Mouse (Mus musculus): ENCODE measurements at regions not wholly inside any gene's neighbourhood (a gene's known extent, or its start where the extent isn't known, plus 50 kb on each side); places are given as distances from the start of the nearest gene placed in this dataset.

DNA sequence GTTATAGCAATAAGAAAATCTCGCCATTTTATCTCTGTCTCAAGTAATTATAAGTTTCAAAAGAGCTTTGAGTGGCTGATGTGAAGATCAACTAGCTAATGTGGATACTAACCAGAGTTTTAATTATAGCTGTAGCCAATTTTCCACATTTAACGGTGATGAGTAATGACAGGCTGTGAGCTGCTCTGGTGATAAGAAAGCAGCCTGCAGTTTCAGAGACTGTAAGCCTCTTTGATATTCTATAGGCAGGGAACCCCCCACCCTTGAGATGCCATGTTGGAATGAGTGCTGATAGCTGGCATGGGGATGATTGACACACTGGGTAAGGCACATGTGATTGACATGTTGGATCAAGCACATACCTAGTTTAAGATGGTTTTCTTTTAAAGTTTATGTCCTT is 245.6 kb upstream of the Ubash3b start:
- TF ChIP-seq POLR2A (IDR thresholded peaks at IDR 0.05; ENCODE audit: low read depth, low read length) (no peak), CTCF (IDR thresholded peaks at IDR 0.05; ENCODE audit: borderline replicate concordance, insufficient read depth, low read length) (no peak)
- peaks cover 3% of the 10 kb centered on the region; the same call in 1 of the 2 replicates for H3K4me1 ChIP-seq (ENCODE audit: control insufficient read depth, insufficient read depth, low read length)

DNA sequence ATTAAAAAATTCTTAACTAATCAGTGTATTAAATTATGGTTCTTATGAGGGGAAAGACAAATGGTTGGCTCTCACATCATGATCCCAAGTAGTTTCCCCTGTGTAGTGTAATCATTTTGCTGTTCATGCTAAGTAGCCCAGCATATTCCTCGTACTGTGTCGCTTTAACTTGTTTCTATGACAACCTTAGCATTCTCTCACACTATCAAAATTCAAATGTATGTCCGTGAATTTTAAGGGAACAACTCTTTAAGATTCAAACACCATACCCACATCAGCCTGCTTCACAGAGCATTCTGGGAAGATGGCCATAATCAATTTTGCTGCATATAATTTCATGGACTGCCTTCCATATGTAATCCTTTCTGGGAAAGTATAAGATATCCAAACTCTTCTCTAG is 241.4 kb upstream of the Ubash3b start:
- TF ChIP-seq CTCF (IDR thresholded peaks at IDR 0.05; ENCODE audit: borderline replicate concordance, insufficient read depth, low read length) (no peak), POLR2A (IDR thresholded peaks at IDR 0.05; ENCODE audit: low read depth, low read length) (no peak)
- H3K4me1 ChIP-seq (ENCODE audit: control insufficient read depth, insufficient read depth, low read length): no peaks in the 10 kb centered on the region; the same call in 1 of the 2 replicates
- no peak overlapping the region for H3K27ac ChIP-seq (ENCODE audit: insufficient read depth, low read length)
- H3K4me3 ChIP-seq (ENCODE audit: insufficient read depth, low read length): no peak overlapping the region

More for the DNA sequence above, 245.6 kb upstream of the Ubash3b start:
- Histone ChIP-seq H3K27ac (ENCODE audit: insufficient read depth, low read length) (no peak overlapping the region), H3K4me3 (ENCODE audit: insufficient read depth, low read length) (no peak overlapping the region)

DNA sequence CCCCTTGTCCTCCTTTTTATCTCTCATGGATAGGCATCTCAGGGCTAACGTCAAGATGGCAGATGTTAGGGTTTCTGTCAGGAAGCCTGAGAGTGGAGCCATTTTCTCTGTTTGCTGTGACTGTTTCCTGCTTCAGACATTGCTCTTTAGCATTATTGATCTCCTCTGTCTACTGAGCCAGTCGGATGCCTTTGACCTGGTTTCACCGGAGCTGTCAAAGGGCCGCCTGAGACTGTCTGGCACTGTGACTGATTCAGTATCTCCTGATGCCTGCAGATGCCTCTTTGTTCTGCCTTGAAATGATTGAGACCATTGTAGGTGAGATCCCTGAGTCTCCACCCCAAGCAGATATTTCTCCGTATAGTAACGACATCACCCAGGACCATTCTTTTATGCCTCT is 239.5 kb upstream of the Ubash3b start:
- no peak for TF ChIP-seq CTCF (IDR thresholded peaks at IDR 0.05; ENCODE audit: borderline replicate concordance, insufficient read depth, low read length)
- TF ChIP-seq POLR2A (IDR thresholded peaks at IDR 0.05; ENCODE audit: low read depth, low read length): no peak
- Histone ChIP-seq H3K27ac (ENCODE audit: insufficient read depth, low read length) (no peak overlapping the region), H3K4me1 (ENCODE audit: control insufficient read depth, insufficient read depth, low read length) (no peaks in the 10 kb centered on the region), H3K4me3 (ENCODE audit: insufficient read depth, low read length) (no peak overlapping the region)

DNA sequence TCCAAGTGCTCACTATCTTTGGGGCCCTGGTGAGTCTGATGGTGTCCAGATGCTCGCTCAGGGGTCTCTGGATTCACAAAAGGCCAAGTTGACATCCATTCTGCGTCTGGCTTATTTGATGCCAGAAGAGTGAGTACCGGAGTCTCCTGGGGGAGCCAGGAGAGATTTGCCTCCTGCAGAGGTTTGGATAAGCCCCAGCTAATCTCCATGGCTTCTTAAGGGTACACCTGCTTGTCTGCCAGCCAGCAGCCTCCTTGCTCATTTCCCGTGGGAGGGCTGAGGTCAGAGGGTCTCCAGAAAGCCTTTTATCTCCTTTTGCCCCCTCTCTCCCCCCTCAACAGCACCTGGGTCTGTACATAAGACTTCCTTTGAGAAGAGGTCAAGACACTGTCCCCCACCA is 234.0 kb upstream of the Ubash3b start:
- H3K27ac ChIP-seq (ENCODE audit: insufficient read depth, low read length): no peak overlapping the region
- no peak overlapping the region for H3K4me3 ChIP-seq (ENCODE audit: insufficient read depth, low read length)
- TF ChIP-seq POLR2A (IDR thresholded peaks at IDR 0.05; ENCODE audit: low read depth, low read length) (no peak), CTCF (IDR thresholded peaks at IDR 0.05; ENCODE audit: borderline replicate concordance, insufficient read depth, low read length) (no peak)
- peaks cover 6% of the 10 kb centered on the region for H3K4me1 ChIP-seq (ENCODE audit: control insufficient read depth, insufficient read depth, low read length)

DNA sequence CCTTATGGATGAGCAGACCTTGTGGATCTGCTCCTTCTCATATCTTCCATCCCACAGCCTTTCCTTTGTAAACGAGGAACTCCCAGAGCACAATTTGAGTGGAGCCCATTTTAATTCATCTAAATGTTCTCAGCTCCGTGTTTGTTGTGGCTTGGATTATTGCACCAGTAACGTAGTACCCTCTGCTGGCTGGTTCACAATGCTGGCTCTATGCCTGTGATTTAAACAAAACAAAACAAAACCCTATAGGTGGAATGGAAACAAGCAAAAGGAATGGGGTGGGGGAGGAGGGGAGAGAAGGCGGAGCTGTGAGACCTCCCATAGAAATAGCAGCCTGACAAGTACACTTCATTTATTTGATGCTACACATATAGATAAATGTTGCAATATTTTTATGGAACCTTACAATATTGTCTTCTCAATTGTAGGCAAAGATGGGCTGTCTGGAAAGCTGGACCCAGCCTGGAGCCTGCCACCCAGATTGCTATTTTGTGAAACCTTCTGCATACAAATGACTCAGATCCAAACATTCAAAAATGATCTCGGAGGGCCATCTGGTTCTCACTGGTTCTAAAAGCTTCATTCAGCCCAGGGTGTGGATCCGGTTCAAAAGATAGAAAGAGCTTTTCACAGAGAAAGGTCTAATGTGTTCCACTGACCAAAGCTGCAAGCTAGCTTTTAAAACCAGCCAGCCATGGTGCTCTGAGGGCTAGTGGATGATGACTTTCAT is 230.3 kb upstream of the Ubash3b start:
- Histone ChIP-seq H3K4me1 (ENCODE audit: control insufficient read depth, insufficient read depth, low read length) (peaks cover 9% of the 10 kb centered on the region), H3K27ac (ENCODE audit: insufficient read depth, low read length) (no peak overlapping the region), H3K4me3 (ENCODE audit: insufficient read depth, low read length) (no peak overlapping the region)
- no peak for TF ChIP-seq POLR2A (IDR thresholded peaks at IDR 0.05; ENCODE audit: low read depth, low read length)
- no peak for TF ChIP-seq CTCF (IDR thresholded peaks at IDR 0.05; ENCODE audit: borderline replicate concordance, insufficient read depth, low read length)

DNA sequence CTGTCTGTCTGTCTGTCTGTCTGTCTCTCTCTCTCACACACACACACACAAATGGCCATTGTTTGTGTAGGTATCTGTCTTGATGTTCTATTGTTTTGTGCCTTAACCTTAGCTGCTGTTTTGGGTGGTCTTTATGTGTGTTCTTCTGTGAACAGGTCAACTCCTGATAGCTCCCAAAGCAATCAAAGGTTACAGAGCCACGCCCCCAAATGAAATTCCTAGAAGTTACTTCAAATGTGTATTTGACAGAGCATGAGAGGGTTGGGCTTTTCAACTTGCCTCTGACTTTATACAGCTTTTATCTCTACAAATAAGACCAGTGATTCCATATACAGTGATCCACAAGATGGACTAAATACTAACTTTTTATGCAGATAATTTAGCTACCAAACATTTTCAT is 217.8 kb upstream of the Ubash3b start:
- H3K4me1 ChIP-seq (ENCODE audit: control insufficient read depth, insufficient read depth, low read length): peaks cover 33% of the 10 kb centered on the region
- peak overlapping the region; percentile 46; the same call in 1 of the 2 replicates for H3K27ac ChIP-seq (ENCODE audit: insufficient read depth, low read length)
- TF ChIP-seq POLR2A (IDR thresholded peaks at IDR 0.05; ENCODE audit: low read depth, low read length): no peak
- TF ChIP-seq CTCF (IDR thresholded peaks at IDR 0.05; ENCODE audit: borderline replicate concordance, insufficient read depth, low read length): no peak
- no peak overlapping the region for H3K4me3 ChIP-seq (ENCODE audit: insufficient read depth, low read length)

DNA sequence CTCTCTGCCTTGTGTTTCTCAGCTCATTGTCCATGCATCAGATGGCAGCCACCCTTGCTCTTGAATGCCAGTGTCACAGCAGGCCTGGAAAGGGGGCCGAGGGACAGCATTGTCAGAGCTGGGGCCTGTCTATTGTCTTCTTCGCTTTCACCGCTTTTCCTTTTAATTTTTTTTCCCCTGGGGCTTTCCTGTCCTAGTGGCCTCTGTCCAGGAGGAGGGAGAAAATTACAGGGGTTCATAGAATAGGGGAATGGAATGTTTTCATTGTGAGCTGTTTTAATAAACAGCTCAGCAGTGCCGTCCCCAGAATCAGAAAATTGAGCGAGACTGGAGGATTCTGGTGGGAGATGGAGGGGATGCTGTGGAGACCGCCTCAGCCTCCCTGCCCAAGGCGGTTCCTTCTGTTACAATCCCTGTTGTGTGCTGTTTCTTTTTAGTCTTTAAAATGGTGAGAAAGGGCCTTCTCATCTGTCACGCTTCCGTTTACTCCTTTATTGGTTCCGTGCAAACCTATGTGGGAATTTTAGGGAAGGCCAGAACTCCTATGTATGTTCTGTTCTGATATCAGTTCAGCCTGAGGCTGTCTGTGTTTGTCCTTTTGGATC is 217.2 kb upstream of the Ubash3b start:
- H3K27ac ChIP-seq (ENCODE audit: insufficient read depth, low read length): peak overlapping the region; percentile 46
- H3K4me3 ChIP-seq (ENCODE audit: insufficient read depth, low read length): peak overlapping the region; percentile 8; the same call in 1 of the 2 replicates
- H3K4me1 ChIP-seq (ENCODE audit: control insufficient read depth, insufficient read depth, low read length): peaks cover 35% of the 10 kb centered on the region
- no peak for TF ChIP-seq CTCF (IDR thresholded peaks at IDR 0.05; ENCODE audit: borderline replicate concordance, insufficient read depth, low read length)
- TF ChIP-seq POLR2A (IDR thresholded peaks at IDR 0.05; ENCODE audit: low read depth, low read length): no peak

DNA sequence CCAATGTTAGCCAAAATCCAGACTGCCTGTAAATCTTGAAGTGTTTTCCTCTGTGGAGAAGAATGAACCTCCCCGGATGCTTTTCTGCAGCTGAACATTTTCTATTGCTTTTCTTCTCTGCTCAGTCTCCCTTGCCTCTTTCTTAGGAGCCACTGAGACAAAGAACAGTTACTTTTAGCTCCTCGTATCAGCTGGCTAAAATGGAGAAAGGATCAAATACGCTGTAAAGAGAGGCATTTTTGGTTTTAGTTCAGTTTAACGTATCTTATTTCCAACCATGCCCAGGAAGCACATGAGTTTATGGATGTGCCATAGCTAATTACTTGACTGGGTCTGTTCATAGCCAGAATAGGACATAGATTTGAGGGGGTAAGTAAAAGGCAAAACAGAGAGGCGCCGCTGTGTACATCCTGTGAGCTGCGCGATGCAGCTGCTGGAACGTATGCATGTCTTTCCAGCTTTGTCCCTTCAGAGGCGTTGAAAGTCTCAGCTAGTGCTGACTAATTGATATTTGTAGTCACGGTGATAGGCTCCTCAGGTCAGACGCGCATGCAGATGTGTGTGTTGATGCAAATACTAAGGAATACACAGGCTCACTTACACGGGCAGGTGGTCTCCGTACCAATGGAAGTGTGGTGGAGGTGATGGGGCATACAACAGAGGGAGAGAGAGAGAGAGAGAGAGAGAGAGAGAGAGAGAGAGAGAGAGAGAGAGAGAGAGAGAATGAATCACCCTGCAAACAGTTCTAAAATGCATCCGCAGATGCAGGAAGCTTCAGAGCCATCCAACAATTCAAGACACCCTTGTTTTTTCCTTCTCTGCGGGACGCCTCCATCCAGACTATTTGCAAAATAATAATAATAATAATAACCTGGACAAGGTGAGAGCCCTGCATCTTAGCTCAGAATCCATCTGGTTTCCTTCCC is 216.5 kb upstream of the Ubash3b start:
- peak overlapping the region; percentile 8; the same call in 1 of the 2 replicates for H3K4me3 ChIP-seq (ENCODE audit: insufficient read depth, low read length)
- peak overlapping the region; percentile 90 for H3K27ac ChIP-seq (ENCODE audit: insufficient read depth, low read length)
- no peak for TF ChIP-seq POLR2A (IDR thresholded peaks at IDR 0.05; ENCODE audit: low read depth, low read length)
- TF ChIP-seq CTCF (IDR thresholded peaks at IDR 0.05; ENCODE audit: borderline replicate concordance, insufficient read depth, low read length): no peak
- peaks cover 35% of the 10 kb centered on the region for H3K4me1 ChIP-seq (ENCODE audit: control insufficient read depth, insufficient read depth, low read length)

DNA sequence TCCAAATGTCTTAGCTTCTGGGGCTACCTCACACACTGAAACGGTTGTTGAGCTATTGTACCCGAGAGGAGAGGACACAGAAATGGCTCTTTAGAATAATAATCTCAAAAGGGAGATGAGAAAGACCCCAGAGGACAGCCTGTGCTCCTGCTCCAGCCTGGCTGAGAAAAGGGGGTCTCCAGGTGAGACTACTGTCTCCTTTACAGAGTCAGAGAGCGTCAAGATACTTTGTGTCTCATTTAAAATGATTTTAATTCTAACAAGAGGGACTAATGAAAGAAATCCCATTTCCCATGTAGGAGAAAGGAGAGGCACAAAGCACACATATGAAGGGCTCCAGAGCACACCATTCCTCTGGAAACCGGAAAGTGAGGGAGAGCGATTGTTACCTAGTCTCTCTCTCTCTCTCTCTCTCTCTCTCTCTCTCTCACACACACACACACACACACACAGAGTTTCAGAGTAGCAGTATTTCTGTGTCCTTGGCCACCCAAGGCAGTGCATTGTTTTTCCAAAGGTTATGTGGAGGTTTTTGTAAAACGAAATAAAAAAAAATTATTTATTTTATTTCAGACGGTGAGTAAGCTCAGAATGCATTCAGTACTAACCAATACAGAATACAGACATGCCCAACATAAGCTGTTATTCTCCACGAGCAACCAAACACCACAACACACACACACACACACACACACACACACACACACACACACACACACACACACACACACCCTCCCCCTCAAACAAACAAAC is 215.6 kb upstream of the Ubash3b start:
- Histone ChIP-seq H3K4me3 (ENCODE audit: insufficient read depth, low read length) (peak overlapping the region; percentile 22), H3K27ac (ENCODE audit: insufficient read depth, low read length) (peak overlapping the region; percentile 90), H3K4me1 (ENCODE audit: control insufficient read depth, insufficient read depth, low read length) (peaks cover 35% of the 10 kb centered on the region)

More for the DNA sequence above, 215.6 kb upstream of the Ubash3b start:
- TF ChIP-seq POLR2A (IDR thresholded peaks at IDR 0.05; ENCODE audit: low read depth, low read length) (no peak; the same call in 1 of the 2 replicates), CTCF (IDR thresholded peaks at IDR 0.05; ENCODE audit: borderline replicate concordance, insufficient read depth, low read length) (no peak)
